Mouse (Mus musculus): ENCODE results near the gene E130114P18Rik.

E130114P18Rik gene

DNA sequence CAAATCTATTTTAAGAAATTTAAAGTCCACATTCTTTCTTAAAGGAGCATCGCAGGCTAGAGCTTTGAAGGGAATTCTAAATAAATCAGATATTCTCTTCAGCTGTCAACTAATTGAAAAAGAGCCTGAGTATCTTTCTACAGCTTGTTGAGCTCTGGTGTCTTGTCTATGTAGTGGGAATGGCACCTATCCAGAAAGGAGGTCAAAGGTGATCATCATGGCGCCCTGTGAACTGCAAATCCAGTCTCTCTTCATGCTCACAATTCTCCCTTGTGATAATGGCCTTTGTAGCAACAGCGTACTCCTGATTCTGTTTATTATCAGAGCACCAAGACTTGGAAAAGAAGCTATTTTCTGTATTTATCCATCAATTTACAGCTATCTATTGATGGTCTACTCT, 11.8 kb downstream of the E130114P18Rik start:
- ChIA-PET CTCF (interaction anchor here in 2 of 4 experiments (0.5 to 0.7 kb wide), 3 partner anchors 14 to 761 kb away, joined by 3 to 5 read pairs (median 4); no protein-coding TSS in a partner anchor), POLR2A (interaction anchor here in 1 of 4 experiments (0.7 kb wide), 1 partner anchor 22 kb away, joined by 6 read pairs; no protein-coding TSS in a partner anchor)

DNA sequence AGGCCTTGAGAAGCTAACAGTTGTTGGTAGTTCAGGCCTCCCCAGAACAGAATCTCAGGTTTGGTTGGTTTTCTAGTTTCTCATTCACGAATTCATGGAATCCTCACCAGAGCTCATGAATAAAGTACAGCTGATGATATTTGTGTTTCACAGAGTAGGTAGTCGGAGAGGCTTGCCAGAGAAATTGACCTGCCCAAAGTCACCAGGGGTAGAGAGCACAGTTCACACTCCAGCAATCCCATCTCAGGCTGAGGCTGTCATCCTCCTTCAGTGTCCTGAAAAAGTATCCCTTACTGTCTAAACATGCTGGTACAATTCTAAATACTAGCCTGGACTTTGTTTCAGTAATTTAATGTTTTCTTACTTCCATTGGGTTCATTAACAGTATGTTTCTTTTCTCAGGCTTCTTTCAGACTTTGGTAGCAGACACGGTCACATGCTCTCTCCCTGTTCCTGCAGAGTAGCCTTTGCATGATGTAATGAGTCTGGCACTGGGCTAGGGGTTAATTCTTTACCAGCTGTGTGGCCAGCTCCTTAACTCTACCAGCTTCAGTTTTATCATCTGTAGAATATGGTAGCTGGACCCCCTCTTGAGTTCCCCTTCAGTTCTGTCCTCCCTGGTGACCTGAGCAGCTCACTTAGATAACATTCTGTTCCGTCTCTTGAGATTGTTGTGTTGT, 12.4 kb downstream of the E130114P18Rik start:
- ChIA-PET CTCF (interaction anchor here in 1 of 4 experiments (0.5 kb wide), 1 partner anchor 760 kb away, joined by 3 read pairs; no protein-coding TSS in a partner anchor), POLR2A (interaction anchor here in 1 of 4 experiments (0.7 kb wide), 1 partner anchor 22 kb away, joined by 6 read pairs; no protein-coding TSS in a partner anchor)

DNA sequence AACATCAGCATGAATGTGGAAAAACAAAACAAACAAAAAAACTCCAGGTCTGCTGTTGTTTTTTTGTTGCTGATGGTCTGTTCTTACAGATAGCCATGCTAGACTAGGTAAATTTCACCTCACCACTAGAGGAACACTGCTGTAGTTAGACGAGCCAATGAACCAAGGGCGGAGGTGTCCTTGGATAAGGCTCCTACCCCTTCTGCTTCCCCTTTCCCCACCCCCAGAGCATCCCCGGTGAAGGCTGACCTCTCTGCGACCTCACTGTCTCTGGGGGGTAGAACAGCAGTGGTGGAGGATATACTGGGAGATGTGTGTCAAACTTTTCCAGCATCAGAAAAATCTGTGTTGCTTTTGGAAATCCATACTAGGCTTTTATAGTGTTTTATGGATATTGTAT, 13.3 kb downstream of the E130114P18Rik start:
- POLR2A ChIA-PET, result interaction anchor here in 1 of 4 experiments (1.4 kb wide), 1 partner anchor 8 kb away, joined by 5 read pairs; the partner anchor contains the start of gene Nfia
- CTCF ChIA-PET, result no interaction called here

DNA sequence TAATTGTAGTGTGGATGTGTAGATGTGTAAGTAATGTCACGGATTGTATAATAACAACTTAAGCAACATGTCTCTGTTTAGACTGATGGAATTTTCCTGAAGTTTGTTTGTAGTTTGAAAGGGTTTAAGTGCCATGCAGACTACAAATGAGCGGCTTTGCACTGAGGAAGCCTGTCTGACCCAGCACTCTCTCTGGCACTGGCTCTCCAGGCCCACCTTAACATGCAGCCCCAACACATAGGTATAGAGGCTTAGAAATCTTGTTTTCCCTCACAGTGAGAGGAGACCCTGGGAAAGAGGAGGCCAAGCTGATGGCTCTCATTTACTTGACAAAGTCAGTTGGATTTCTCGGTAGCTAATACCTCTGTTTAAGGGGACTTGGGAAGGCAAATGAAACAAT, 19.2 kb downstream of the E130114P18Rik start:
- POLR2A ChIA-PET, result interaction anchor here in 2 of 4 experiments (0.7 to 1.7 kb wide), 3 partner anchors 11 to 17 kb away, joined by 3 to 7 read pairs (median 3); partner anchors contain the start of gene Nfia (in 1 of the 2)
- CTCF ChIA-PET, result interaction anchor here in 2 of 4 experiments (0.6 to 1.4 kb wide), 2 partner anchors 15 to 356 kb away, joined by 4 to 5 read pairs; no protein-coding TSS in a partner anchor

DNA sequence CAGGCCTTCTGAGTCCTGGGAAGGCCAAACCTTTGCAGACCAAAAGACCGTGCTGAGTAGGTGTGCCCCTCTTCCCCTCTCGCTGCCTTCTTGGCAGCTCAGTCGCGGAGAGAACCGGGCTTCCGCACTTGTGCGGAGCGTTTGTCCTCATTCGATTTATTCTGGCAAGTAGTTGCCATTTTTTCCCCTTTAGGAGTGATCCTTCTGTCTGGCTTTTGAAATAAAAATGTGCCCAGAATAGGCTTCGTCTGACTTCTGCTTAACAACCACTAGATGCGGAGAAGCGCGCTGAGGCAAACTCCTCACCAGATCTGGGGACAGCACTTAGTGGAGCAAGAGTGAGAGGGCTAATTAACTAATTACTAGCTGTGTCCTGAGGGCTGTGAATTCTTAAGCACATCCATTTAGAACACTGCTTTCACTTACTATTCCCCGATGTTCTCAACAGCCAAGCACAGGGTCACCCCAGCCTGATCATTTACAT, 19.9 kb downstream of the E130114P18Rik start:
- POLR2A ChIA-PET, result interaction anchor here (0.6 to 1.7 kb wide), 5 partner anchors 11 to 162 kb away, joined by 3 to 7 read pairs (median 5); partner anchors contain the start of gene Nfia (in 2 of the 4)
- CTCF ChIA-PET, result interaction anchor here in 3 of 4 experiments (0.6 to 1.8 kb wide), 3 partner anchors 12 to 720 kb away, joined by 3 to 5 read pairs (median 5); no protein-coding TSS in a partner anchor

DNA sequence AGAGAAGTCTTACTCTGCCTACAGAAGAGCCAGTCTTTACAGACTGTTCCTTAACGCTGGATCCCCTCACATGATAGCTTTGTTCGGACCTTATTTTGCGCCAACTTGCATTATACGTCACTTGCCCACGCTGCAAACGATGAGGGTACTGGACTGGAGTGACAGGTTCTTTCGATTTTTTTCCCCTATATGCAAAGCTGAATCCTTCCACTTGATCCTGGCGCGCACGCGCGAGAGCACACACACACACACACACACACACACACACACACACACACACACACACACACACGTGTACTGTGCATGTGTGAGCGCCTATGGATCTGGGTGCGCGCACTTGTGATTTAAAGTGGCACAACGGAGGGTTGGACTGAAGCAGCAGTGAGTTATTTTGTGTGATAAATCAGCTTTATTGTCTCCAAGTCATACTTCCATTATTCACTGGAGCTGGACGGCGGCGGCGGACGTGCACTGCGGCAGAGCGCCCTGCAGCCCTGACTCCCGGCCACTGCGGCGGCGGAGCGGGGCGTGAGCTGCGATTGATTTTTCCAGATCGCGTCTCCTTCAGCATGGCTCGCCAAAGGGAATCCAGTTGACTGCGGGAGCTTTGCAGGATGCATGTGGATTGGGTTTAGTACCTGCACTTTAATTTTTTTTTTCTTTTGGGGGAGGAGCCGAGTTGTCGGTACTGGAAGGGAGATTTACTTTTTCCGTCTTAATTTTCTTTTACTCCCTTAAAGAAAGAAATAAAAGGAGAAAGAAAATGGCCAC, 20.5 kb downstream of the E130114P18Rik start:
- CTCF ChIA-PET, result interaction anchor here (0.6 to 1.8 kb wide), 5 partner anchors 11 to 719 kb away, joined by 3 to 5 read pairs (median 4); partner anchors contain the start of gene E130114P18Rik (in 1 of the 4)
- POLR2A ChIA-PET, result interaction anchor here in 3 of 4 experiments (0.6 to 1.7 kb wide), 4 partner anchors 15 to 18 kb away, joined by 3 to 7 read pairs (median 4); partner anchors contain the start of gene Nfia (in 2 of the 3)

DNA sequence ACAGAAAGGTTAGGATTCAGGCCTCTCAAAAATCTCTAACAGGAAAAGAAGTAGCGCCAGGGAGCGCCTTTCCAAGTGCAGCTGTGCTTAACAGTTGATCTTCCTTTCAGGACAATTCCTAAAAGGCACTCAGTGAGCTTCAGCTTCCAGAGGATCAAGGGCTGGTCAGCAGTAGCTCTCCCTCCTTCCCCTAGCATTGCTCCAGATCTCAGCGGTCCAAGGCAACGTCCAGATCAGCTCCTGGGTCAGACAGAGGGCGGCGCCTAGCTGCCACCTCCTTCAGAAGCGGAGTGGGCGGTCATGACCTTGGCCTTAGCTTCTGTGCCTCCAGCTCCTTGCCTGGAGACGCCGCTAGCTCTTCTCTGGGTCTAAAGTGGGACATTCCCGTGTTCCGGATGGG, 23.6 kb downstream of the E130114P18Rik start:
- ChIA-PET CTCF (no interaction called here), POLR2A (interaction anchor here in 2 of 4 experiments (1.0 to 2.0 kb wide), 2 partner anchors 18 kb away, joined by 3 to 7 read pairs; partner anchors contain the start of gene Nfia (in 2 of the 2))

DNA sequence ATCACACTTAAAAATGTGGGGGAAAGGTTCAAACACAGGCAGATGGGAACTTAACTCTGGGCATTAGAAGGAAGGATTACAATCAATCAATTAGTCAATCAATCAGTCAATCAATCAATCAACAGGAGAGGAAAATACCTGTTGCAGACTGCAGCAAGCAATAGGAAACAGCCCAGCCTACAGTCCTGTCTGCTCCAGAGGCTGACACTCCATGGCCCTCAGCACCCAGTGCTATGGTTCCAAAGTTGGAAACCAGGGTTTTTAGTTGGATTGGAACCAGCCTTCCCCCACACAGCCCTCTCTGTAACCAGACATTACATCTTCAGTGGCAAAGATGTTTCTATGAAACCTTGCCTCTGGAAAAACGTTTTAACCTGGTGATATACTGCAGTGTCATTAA, 24.4 kb downstream of the E130114P18Rik start:
- CTCF ChIA-PET, result interaction anchor here in 1 of 4 experiments (1.4 kb wide), 1 partner anchor 19 kb away, joined by 3 read pairs; the partner anchor contains the start of gene Nfia
- POLR2A ChIA-PET, result interaction anchor here in 2 of 4 experiments (1.0 to 2.0 kb wide), 2 partner anchors 19 kb away, joined by 3 to 7 read pairs; partner anchors contain the start of gene Nfia (in 2 of the 2)

DNA sequence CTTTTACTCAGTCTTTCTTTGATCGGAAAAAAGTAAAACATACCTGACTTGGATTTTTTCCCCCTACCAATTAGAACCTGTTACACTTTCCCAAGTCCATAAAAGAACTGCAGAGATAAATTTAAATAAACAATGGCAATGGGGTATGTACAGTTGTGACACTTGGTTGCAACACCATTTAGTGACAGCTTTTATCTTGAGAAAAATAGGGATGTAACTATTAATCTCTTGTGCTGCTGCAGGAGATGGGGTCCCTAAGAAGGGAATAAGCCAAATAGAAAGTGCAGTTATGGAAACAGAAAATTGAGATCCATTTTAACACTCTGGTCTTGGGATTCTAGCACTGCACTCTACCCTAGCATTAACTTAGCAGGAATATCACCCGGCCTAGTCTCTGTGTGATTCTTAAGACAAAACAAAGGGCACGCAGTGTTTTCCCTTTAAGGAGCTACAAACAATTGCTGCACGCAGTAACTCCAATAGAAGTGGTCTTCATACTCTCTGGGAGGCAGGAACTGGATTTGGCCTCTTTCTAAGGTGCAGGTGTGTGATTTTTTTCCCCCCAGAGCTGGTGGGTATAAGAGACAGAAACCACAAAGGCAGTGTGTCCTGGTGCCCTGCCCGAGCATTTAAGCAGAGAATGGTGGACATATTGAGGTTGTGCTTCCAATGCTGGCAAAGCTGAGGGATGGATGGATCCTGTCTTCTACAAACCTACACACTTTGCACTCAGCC, 25.4 kb downstream of the E130114P18Rik start:
- POLR2A ChIA-PET, result interaction anchor here in 1 of 4 experiments (0.7 kb wide), 1 partner anchor 20 kb away, joined by 3 read pairs; the partner anchor contains the start of gene Nfia
- CTCF ChIA-PET, result interaction anchor here in 1 of 4 experiments (1.0 to 1.4 kb wide), 2 partner anchors 20 to 491 kb away, joined by 3 read pairs; partner anchors contain the start of gene Nfia

DNA sequence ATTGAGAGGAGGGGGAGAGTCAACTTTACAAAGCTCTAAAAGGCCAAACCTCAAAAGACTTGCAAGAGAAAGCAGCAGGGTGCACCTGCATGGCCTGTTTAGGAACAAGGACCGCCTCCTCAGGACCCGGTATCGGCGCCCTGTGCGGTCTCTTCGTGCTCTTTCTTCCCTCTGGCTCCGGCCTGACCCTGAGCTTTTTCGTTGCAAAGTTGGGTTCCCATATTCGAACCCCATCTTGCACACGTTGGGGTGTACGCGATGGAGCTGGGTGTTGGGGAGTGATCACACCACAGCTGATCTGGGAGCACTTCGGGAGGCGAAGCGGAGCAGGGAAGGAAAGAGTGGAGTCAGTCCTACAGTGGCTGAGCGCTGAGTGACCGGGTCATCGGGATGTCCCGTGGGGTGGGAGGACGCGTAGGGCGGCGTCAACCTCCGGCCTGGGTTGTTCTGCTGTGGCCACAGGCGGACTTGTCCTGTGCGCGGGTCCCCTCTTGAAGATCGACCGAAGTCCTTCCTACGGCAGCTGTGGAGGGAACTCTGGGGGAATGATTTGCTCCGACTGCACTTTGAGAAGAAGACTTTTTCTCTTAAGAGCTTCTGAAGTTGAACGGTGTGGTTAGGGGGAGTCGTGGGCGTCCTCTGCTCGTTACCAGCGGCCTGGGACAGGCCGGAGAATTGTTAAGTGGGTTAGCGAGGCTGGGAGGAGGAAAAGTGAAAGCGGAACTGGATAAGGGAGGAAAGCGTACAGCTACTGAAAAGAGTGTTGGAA, 26.2 kb downstream of the E130114P18Rik start:
- ChIA-PET CTCF (interaction anchor here (0.6 to 1.6 kb wide), 11 partner anchors 15 to 650 kb away, joined by 3 to 10 read pairs (median 4); partner anchors contain the start of gene Nfia (in 1 of the 4)), POLR2A (interaction anchor here in 2 of 4 experiments (0.7 to 1.1 kb wide), 3 partner anchors 9 to 20 kb away, joined by 3 read pairs; partner anchors contain the start of gene Nfia (in 1 of the 2))

DNA sequence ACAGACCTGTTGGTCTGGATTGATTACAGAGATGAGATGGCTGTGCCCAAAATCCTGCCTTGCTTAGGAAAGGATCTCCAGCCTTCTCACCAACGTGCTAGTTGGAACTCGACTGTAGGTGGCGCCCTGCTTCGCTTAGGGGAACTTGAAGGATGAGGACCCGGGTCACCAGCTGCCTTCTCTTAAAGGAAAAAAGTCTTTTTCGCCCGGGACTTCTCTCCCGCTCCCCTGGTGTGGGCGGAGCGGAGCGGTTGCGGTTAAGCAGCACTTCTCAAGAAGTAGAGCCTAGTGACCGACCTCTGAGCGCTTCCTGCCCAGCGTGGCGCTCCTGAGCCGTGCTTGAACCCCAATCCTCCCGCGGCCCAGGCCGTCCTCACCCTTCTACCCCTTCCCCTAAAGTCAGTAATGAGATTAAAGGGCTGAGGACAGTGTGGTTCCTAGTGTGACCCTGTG, 26.8 kb downstream of the E130114P18Rik start:
- POLR2A ChIA-PET, result interaction anchor here in 1 of 4 experiments (1.0 to 1.1 kb wide), 2 partner anchors 9 to 10 kb away, joined by 3 read pairs; no protein-coding TSS in a partner anchor

DNA sequence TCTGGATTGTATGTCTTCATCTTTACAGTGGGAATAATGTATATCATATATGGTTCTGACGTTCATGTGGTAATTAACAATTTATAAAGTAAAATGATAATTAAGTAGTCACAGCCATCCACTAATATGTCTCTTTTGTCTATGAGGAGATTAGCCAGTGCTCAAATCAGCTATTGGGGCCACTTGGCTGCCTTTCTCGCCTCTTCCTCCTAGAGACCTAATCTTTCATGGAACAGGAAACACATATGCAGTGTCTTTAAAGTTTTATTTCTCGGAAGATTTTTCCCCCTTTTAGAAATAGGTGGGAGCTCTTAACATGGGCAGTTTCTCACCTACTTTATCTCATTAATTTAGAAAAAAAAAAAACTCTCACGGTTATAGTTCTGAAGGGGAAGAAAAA, 27.5 kb downstream of the E130114P18Rik start:
- ChIA-PET CTCF (interaction anchor here (0.6 to 1.6 kb wide), 9 partner anchors 21 to 651 kb away, joined by 3 to 6 read pairs (median 4); partner anchors contain the start of gene Nfia (in 1 of the 4)), POLR2A (no interaction called here)

More for the DNA sequence above, 26.8 kb downstream of the E130114P18Rik start:
- CTCF ChIA-PET, result interaction anchor here (0.6 to 1.6 kb wide), 11 partner anchors 20 to 650 kb away, joined by 3 to 10 read pairs (median 4); partner anchors contain the start of gene Nfia (in 1 of the 4)

DNA sequence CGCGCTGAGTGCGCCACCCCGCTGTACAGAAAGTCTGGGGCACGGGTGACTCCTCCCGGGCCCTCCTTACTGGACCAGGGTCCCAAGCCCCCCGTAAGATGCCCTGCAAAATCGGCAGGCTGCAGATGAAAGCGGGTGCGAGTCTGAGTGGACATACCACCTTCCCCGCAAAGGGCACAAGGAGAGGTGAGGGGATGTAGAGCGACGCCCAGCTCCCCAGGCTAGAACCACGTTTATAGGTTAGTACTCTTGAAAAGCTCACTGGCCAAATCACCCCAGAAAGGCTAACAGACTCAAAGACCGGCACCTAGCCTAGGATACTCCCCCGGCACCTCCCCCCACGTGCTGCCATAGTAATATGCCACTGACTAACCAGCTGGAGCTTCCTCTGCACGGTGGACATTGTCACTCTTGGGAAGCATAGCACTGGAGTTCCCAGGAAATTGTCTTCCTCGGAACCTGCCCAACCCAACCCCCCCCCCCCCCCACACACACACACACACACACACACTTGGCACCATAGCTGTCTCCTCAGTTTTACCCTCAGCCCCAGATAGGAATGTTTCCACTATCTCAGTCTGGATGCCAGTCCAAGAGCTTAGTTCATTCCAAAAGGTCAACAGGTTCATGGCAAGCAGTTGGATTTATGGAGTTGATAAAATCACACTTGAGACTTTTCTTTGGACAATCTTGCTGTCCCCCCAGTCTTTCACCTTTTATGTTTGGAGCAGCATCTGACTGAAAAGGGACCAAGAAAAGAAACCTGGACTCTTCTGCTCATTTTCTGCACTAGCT, 31.6 kb downstream of the E130114P18Rik start:
- POLR2A ChIA-PET, result interaction anchor here in 2 of 4 experiments (0.6 to 0.7 kb wide), 3 partner anchors 23 to 1177 kb away, joined by 3 read pairs; no protein-coding TSS in a partner anchor
- CTCF ChIA-PET, result interaction anchor here in 3 of 4 experiments (0.5 to 1.7 kb wide), 8 partner anchors 11 to 1437 kb away, joined by 3 to 5 read pairs (median 4); no protein-coding TSS in a partner anchor

DNA sequence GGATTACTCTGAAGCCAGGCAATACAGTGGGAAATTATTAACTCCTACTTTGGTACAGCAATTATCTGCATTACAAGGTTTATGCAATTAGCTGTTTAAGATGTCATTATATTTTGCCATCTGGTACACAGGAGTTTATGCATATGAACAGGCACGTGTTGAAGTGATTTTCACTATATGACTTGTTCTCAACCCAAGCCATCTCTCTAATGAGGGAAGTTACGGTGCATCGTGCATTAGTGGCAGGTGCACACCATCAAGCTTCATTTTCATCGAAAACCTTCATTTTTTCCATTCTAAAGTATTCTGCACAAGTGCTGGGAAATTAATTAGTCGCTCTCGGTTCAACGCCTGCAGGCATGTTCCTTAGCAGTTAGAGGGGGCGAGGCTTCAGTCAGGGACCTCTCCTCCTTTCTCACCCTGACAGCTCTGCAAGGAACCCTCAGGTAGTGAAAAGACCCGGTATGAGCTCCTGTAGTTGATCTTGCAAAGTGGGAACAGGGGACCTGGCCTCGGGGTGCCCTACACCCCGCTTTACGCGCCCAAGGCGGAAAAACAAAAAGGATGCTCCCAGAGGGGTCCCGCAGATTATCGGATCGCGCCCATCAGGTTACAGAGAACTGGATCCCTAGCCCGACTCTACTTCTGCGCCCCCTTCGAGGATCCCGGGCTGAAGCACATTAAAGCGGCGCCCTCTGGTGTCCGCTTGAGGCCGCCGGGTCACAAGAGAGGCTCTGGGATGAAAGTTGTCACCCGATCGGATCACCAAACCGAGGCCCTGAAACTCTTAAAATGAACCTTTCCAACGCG, 32.4 kb downstream of the E130114P18Rik start:
- CTCF ChIA-PET, result interaction anchor here (0.6 to 1.7 kb wide), 9 partner anchors 8 to 1049 kb away, joined by 3 to 5 read pairs (median 3); no protein-coding TSS in a partner anchor

DNA sequence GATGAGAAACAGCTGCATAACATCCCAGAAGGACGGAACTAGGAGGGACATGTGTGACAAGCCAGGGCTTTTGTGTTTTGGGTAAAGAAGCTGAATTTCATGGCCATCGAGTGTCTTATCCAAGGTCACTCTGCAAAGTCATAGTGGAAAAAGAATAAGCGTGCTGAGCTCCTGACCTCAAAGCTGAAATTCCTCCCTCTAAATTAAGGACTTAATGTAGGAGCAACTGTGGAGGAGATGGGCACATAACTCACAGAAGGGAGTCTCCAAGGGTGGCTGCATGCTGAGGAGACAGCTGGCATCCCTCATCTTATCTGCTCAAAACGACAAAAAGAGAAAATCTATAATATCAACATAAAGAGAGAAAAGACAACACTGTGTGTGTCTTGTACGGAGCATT, 33.9 kb downstream of the E130114P18Rik start:
- POLR2A ChIA-PET, result interaction anchor here in 1 of 4 experiments (0.5 kb wide), 1 partner anchor 34 kb away, joined by 4 read pairs; the partner anchor contains the start of gene E130114P18Rik
- CTCF ChIA-PET, result no interaction called here

More for the DNA sequence above, 32.4 kb downstream of the E130114P18Rik start:
- POLR2A ChIA-PET, result no interaction called here
